Mouse (Mus musculus): ENCODE results near the gene Myo6.

DNA sequence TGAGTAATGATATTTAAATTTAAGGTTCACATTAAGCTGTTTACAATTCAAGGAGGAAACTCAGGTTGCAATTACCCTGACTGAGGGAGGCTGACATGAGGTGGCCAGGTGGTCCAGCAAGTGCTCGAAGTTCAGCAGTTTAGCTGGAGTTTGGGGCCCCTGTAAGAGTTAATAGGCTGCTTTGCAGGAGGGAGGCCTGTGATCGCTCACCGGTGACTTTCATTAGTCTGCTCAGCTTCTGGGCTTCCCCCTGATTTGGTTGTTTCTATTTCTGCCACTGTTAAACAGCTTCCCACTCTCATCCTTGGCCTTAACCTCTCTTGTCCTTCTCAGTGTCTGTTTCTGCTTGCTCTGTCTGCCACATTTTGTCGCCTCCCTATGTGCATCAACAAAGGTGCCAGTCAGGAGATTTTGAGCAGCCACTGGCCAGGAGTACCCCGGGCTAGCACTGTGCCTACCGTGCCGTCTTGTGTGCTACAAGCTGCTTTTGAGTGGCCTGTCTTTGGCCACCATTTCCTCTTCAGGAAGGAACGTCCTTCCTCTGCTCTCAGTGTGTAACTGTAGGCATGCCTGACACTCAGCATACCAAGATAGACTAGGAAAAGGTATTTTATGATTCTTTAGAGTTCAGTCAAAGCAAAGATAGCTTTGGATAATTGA is 97.7 kb downstream of the Myo6 start:
- TF ChIP-seq CTCF (IDR thresholded peaks at IDR 0.05) (no peak), EP300 (IDR thresholded peaks at IDR 0.05) (no peak)

Measured in lung, postnatal 0 days (tissue).